Mouse (Mus musculus) stomach, embryonic 14.5 days (tissue): Measurements from ENCODE around the gene Phgr1. TPM values are rescaled to one million over a fixed set of nuclear protein-coding genes. Genes with fewer than 3 reads are reported as not detected.
A peak's percentile ranks its signal among the peaks of the same experiment; 100 is the strongest.

ENCODE experiments used
- ATAC-seq: fragments of 200-750 bp; cut with Nextera tagmentation; 2 replicates; pipeline ENCODE4 v1.8.0; 2017; ENCODE audit warnings: low read depth, moderate TSS enrichment; ENCODE audit not compliant: insufficient number of reproducible peaks, insufficient read depth, low FRiP score
- H3K27ac ChIP-seq: fragments of 300-500 bp; sonication (generic); 2 replicates; pipeline ENCODE4 v1.5.1; 2014; ENCODE audit warnings: mild to moderate bottlenecking, low read length, moderate library complexity, mixed read lengths
- H3K27me3 ChIP-seq: fragments of 300-500 bp; sonication (generic); 2 replicates; pipeline ENCODE4 v1.6.1; 2014; ENCODE audit warnings: low read length, control low read depth, mixed read lengths; ENCODE audit not compliant: control insufficient read depth, insufficient read depth
- H3K36me3 ChIP-seq: fragments of 300-500 bp; sonication (generic); 2 replicates; pipeline ENCODE4 v1.6.1; 2014; ENCODE audit warnings: mild to moderate bottlenecking, control low read depth, low read length, moderate library complexity, mixed read lengths; ENCODE audit not compliant: control insufficient read depth, insufficient read depth
- H3K4me1 ChIP-seq: fragments of 300-500 bp; sonication (generic); 2 replicates; pipeline ENCODE4 v1.6.1; 2014; ENCODE audit warnings: low read length, control low read depth, mixed read lengths; ENCODE audit not compliant: control insufficient read depth, insufficient read depth
- H3K4me2 ChIP-seq: fragments of 300-500 bp; sonication (generic); replicated peaks from 2 replicates; pipeline ENCODE4 v1.6.1; 2014; ENCODE audit warnings: low read depth, low read length, control low read depth
- H3K4me3 ChIP-seq: fragments of 300-500 bp; sonication (generic); 2 replicates; pipeline ENCODE4 v1.5.1; 2014; ENCODE audit warnings: low read depth, low read length, control low read depth
- H3K9ac ChIP-seq: fragments of 300-500 bp; sonication (generic); replicated peaks from 2 replicates; pipeline ENCODE4 v1.6.1; 2014; ENCODE audit warnings: low read depth, mild to moderate bottlenecking, control low read depth, low read length, moderate library complexity, mixed read lengths
- H3K9me3 ChIP-seq: fragments of 300-500 bp; sonication (generic); 2 replicates; pipeline ENCODE4 v1.6.1; 2016; ENCODE audit warnings: low read depth, low read length, control low read depth; ENCODE audit not compliant: control insufficient read depth
- WGBS: fragments of 180-500 bp; shearing (Covaris S2); extraction: QIAGEN DNeasy Blood & Tissue Kit; methylation state at CpG from one replicate; pipeline ENCODE4 v1.1.7; 2014; 5-methylcytosine and 5-hydroxymethylcytosine counted together
- polyA plus RNA-seq: library from polyadenylated mRNA; unstranded; fragments of >200 nt; fragmentation: Nextera tagmentation; extraction: Ambion mirVana; gene quantifications from 2 replicates; pipeline ENCODE4 v1.2.1, GENCODE M21; 2014

Gene Phgr1
- polyA plus RNA-seq, 1 experiment from 2014 or later, result 24.8 TPM

DNA sequence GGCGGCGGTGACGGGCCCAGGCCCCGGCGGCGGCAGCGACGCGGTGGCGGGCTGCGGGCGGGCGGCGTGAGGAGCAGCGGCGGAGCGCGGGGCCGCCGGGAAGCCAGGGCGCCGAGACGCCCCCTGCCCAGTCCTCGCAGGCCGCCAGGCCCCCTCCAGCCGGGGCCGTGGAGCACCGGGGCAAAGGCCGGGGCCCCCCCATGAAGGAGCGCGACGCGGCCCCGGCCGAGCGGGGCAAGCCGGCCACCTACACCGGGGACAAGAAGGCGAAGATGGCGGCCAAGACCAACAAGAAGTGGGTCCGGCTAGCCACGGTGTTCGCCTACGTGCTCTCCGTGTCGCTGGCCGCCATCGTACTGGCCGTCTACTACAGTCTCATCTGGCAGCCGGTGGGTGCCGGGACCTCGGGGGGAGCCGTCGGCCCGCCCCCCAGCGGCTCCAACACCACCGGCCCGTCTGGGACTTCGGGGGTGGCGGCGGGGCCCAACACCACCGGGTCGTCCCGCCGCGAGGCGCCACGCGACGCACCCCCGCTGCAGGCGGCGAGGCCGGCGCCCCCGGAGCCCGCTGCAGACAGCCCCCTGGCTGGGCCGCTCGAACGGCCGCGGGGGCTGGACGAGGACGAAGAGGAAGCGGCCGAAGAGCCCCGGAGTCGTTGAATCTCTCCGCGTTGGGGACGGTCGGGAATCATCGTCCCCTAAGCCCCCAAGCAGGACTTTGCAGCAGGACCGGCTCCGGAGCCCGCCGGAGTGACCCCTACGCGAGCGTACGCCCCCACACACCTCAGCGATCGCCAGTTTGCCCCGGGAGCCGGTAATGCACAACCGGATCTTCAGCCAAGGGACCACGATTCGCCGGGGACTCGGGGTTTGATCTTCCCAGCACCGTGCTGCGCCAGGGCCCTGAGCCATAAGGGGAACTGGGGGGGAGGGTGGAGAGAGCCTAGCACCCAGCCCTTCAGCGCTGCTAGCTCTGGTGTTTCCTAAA lies 26.4 kb upstream of the Phgr1 start:
- no peaks in the 10 kb centered on the region for H3K36me3 ChIP-seq
- H3K27me3 ChIP-seq, result no peaks in the 10 kb centered on the region
- under 1% methylated on average over 106 of the region's 113 CpGs for WGBS
- no peak overlapping the region for H3K27ac ChIP-seq
- ATAC-seq, result peak; percentile 34
- no peaks in the 10 kb centered on the region for H3K9me3 ChIP-seq
- peaks cover 21% of the 10 kb centered on the region for H3K4me1 ChIP-seq
- H3K4me2 ChIP-seq, result peak overlapping the region; percentile 89
- H3K4me3 ChIP-seq, result peak overlapping the region; percentile 69
- H3K9ac ChIP-seq, result peak overlapping the region; percentile 88

DNA sequence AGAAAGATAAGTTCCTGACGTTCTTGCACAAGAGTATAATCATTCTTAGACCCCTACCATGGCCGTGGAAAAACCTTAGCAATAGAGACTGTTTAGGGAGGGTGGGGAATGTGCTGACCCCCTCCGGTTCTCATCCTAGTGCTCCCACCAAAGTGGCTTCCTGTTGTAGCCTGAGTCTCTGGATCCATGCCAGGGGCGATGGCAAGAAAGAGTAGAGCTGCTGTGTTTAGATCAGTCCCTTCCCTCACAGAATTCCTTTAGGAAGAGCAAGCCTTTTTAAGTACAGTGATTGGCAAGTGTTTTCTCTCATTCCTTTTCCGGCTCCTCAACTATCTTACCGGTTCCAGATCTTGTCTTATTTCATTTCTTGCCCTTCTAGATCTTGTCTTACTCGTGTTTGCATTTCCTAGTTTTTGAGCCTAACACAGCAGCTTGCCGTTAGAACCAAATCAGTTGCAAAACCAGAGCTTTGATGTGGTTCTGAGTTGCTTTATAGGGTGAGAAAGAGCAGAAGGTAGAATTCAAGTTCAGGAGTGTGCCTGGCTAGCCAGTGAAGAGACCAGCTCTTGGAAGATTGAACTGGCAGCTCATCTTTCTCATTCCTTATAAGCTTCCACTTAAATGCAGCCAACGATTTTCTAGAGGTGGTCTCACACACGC lies 25.1 kb upstream of the Phgr1 start:
- 28% methylated on average over 10 of the region's 10 CpGs for WGBS
- Histone ChIP-seq H3K4me2 (peak overlapping the region; percentile 89), H3K27ac (no peak overlapping the region), H3K27me3 (no peaks in the 10 kb centered on the region), H3K9me3 (no peaks in the 10 kb centered on the region), H3K36me3 (no peaks in the 10 kb centered on the region), H3K4me3 (peak overlapping the region; percentile 69; the same call in 1 of the 2 replicates), H3K4me1 (peaks cover 21% of the 10 kb centered on the region), H3K9ac (no peak overlapping the region)
- no peak for ATAC-seq

DNA sequence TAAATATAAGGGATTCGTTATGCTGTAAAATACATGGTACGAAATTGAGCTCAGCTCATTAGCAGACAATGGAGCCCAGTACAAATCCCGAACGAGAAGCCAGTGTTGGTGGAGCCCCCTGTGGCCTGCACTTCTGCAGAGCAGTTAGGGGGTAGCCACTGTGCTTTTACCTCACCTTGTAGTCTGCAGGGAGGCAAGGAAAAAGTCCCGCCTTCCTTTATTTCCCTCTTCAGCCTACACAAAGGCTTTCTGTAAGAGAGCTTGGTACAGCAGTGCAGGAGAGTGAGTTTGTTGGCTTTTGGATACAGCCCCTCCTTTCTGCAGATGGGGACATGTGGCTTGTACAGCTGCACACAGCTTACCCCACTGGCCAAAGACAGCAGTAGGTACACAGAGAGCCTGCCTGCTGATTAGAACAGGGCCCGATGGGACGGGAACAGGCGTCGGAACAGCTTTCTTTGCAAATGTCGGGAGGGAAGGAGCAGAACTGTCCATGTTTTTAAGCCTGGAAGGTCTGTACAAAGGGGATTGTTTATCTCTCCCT lies 23.2 kb upstream of the Phgr1 start:
- 54% methylated on average over 10 of the region's 10 CpGs for WGBS
- no peak for ATAC-seq
- Histone ChIP-seq H3K4me1 (peaks cover 21% of the 10 kb centered on the region), H3K36me3 (no peaks in the 10 kb centered on the region), H3K9ac (no peak overlapping the region), H3K9me3 (no peaks in the 10 kb centered on the region), H3K27ac (peak overlapping the region; percentile 17; the same call in 1 of the 2 replicates), H3K4me3 (no peak overlapping the region), H3K27me3 (no peaks in the 10 kb centered on the region), H3K4me2 (no peak overlapping the region)

- 83% methylated on average over 8 of the region's 8 CpGs for WGBS
- Histone ChIP-seq H3K9me3 (no peaks in the 10 kb centered on the region), H3K36me3 (no peaks in the 10 kb centered on the region), H3K27me3 (no peaks in the 10 kb centered on the region), H3K4me1 (peaks cover 18% of the 10 kb centered on the region), H3K4me3 (no peak overlapping the region), H3K9ac (no peak overlapping the region), H3K27ac (no peak overlapping the region), H3K4me2 (no peak overlapping the region)
- ATAC-seq, result no peak
These were observed 22.1 kb upstream of the Phgr1 start for GRCm38 (mm10) chr2:118750476-118750875.

DNA sequence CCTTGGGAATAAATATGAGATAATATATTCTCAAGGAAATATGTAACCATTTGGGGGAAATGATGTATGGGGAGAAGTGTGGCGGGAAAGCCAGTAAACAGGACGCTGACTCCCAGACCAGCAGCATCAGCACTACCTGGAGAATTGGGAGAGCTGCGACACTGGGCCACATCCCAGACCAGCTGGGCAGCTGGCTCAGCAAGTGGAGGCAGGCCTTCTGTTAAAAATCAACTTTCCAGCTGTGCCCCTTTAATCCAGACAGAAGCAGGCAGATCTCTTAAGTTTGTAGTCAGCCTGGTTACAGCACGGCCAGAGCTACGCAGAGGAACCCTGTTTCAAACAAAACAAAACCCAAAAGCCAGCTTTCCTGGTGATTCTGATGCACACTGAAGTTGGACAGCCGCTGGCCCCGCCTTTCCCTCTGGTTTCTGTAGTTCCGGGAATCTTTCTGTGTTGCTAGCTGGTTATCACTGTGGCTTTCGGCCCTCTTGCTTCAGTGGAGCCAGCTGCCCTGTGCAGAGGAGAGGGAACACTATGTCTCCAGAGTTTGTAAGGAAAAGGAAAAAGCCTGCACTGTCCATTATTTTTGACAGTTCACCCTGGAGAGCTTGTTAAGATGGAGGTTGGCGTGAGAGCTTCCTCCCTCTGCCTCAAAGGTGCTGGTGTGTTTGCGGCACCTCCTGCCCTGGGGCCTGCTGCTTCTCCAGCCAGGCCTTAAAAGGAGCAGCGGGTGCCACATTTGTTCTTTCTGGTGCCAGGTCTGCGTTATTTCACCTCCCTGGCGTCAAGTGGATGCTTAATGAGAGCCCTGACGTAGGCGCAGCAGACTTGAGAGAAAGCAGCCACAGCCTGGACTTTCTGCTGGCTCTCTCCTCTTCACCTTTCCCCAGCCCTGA lies 20.4 kb upstream of the Phgr1 start:
- Histone ChIP-seq H3K27ac (peak overlapping the region; percentile 72), H3K9ac (no peak overlapping the region), H3K4me3 (no peak overlapping the region), H3K36me3 (no peaks in the 10 kb centered on the region), H3K9me3 (no peaks in the 10 kb centered on the region), H3K4me2 (no peak overlapping the region), H3K27me3 (no peaks in the 10 kb centered on the region), H3K4me1 (peaks cover 12% of the 10 kb centered on the region)
- ATAC-seq, result no peak
- 50% methylated on average over 16 of the region's 16 CpGs for WGBS

DNA sequence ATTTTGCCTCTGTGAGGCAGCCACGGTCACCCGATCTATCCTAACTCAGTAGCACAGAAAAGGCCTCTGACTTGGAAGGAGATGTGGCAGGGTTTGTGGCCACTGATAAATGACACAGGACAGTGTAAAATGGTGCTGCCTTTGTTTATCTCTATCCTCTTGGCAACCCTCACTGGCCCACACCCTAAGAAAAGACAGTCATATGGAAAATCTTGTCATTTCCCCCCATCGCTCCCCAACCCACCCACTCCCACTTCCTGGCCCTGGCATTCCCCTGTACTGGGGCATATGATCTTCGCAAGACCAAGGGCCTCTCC lies 19.8 kb upstream of the Phgr1 start:
- H3K9ac ChIP-seq, result no peak overlapping the region
- no peak overlapping the region for H3K4me2 ChIP-seq
- ATAC-seq, result no peak
- H3K36me3 ChIP-seq, result no peaks in the 10 kb centered on the region
- no peak overlapping the region for H3K4me3 ChIP-seq
- no peaks in the 10 kb centered on the region for H3K27me3 ChIP-seq
- H3K4me1 ChIP-seq, result peaks cover 7% of the 10 kb centered on the region
- H3K27ac ChIP-seq, result peak overlapping the region; percentile 72; the same call in 1 of the 2 replicates
- WGBS, result 55% methylated on average over 4 of the region's 4 CpGs
- no peaks in the 10 kb centered on the region for H3K9me3 ChIP-seq

- Histone ChIP-seq H3K4me3 (no peak overlapping the region), H3K36me3 (no peaks in the 10 kb centered on the region), H3K9me3 (no peaks in the 10 kb centered on the region), H3K4me1 (peaks cover 7% of the 10 kb centered on the region), H3K4me2 (no peak overlapping the region), H3K27me3 (no peaks in the 10 kb centered on the region), H3K9ac (no peak overlapping the region), H3K27ac (no peak overlapping the region)
- no peak for ATAC-seq
- 84% methylated on average over 5 of the region's 5 CpGs for WGBS
These were observed 18.4 kb upstream of the Phgr1 start for GRCm38 (mm10) chr2:118754143-118754542.

- 82% methylated on average over 6 of the region's 6 CpGs for WGBS
- no peak overlapping the region for H3K27ac ChIP-seq
- peaks cover 2% of the 10 kb centered on the region for H3K4me1 ChIP-seq
- no peaks in the 10 kb centered on the region for H3K27me3 ChIP-seq
- no peaks in the 10 kb centered on the region for H3K36me3 ChIP-seq
- no peak overlapping the region for H3K9ac ChIP-seq
- no peak overlapping the region for H3K4me2 ChIP-seq
- ATAC-seq, result no peak
- H3K9me3 ChIP-seq, result no peaks in the 10 kb centered on the region
- no peak overlapping the region for H3K4me3 ChIP-seq
These were observed 17.2 kb upstream of the Phgr1 start for GRCm38 (mm10) chr2:118755407-118755806.
